Mouse (Mus musculus) left cerebral cortex, postnatal 36 days (tissue): ENCODE measurements around the gene Lrrc72. TPM values are rescaled to one million over a fixed set of nuclear protein-coding genes. Genes with fewer than 3 reads are reported as not detected.
"Not testable (repeated sequence)": the region's sequence is repeated elsewhere in the genome, so short reads cannot be mapped to it uniquely, and the experiment has no call there.

ENCODE experiments used
- DNase-seq, 2 experiments: peaks; one replicate each; pipeline ENCODE4 v3.0.0; 2021 to 2022; ENCODE audit warnings: low spot score in 2 of 2, mixed read lengths in 1 of 2
- intact Hi-C: fragments of 180-260 bp; cut with DNase I; formaldehyde crosslinking; loops from one replicate; pipeline ENCODE4 v1.15.1; 2025
- total RNA-seq, 2 experiments: library from RNA; stranded (reverse); gene quantifications; 2 replicates each; pipeline ENCODE4 v1.2.3; 2021

The Lrrc72 gene
- total RNA-seq, 2 experiments from 2014 or later: not detected

GRCm38 (mm10) chr12:36205579-36206119 is 47.5 kb downstream of the Lrrc72 start:
- intact Hi-C loops, DNase-seq: not testable (repeated sequence)

GRCm38 (mm10) chr12:36194976-36195375 is 58.2 kb downstream of the Lrrc72 start:
- DNase-seq: no peak
- intact Hi-C loops: no loop called here

DNA sequence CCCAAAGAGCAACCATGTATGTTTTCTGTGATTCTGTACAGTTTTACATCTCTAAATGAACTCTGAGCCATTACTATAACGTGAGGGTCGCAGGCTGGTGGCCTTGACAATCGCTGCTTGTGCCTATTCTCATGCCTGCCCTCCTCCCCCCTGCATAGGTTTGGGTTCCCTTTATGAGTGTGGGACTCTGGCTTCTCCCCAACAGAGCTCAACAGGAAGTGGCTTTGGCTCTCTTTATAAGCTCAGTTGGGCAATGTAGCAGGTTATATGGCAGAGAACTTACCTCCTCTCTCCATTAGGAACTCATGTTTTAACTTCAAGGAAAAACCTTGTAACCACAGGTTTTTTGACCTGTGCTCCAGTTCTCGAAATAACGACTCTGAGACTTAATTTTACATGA is 62.9 kb downstream of the Lrrc72 start:
- DNase-seq: no peak
- intact Hi-C loops: no loop called here

GRCm38 (mm10) chr12:36189610-36190009 is 63.6 kb downstream of the Lrrc72 start:
- no peak for DNase-seq
- intact Hi-C loops: no loop called here

GRCm38 (mm10) chr12:36187081-36187480 is 66.1 kb downstream of the Lrrc72 start:
- intact Hi-C loops: no loop called here
- no peak for DNase-seq

DNA sequence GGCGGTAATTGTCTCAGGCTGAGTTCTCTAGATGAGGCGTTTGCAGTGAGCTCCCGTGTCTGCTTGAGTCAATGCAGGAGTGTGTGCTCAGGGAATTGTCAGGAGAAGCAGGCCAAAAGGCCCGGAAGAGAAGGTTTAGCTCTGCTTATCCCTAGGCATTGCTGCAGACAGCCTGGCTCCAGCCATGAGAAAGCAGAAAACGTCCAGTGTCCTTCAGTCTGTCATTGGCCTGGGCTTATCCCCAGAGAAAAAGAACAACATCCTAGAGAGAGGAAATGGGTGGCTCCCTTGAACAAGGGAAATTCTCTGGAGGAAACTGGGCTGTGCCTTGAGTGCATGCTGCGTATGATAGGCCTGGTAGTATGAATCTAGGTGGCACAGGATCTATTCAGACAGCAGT is 70.6 kb downstream of the Lrrc72 start:
- no peak for DNase-seq
- intact Hi-C loops: no loop called here

DNA sequence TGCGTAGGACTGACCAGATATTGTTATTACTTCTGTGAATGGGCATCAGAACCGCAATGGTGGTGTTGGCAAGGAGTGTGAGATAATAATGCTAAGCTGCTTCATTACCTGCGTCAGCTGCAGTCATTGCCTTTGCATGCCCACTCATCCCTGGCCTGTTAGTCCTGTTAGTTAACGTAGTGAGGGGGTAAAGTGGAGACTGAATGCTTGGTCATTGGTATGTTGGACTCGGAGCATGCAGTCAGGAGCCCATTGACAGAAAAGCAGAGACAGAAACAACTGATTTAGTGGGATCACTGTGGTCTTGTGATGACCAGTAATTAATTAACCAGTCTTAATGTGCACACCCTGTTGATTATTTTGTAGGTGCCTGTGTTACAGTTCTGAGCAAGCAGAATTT is 76.0 kb downstream of the Lrrc72 start:
- no peak for DNase-seq
- intact Hi-C loops: no loop called here

DNA sequence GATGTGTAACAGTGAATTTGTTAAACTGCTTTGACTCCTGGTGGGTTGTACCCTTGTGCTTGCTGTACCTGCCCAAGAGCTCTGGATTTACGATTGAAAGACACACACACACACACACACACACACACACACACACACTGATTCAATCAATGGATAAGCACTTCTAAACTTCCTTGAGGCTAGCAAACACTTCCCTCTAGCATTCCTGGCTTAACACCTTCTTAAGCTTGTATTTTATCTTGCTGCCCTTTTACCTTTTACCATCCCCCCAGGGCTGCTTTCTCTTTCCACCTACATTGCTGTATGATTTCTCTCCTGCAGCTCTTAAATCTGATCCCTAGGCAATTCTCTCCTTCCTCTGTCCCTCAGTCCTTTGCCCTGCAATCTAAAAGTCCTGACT is 87.9 kb downstream of the Lrrc72 start:
- no peak for DNase-seq

DNA sequence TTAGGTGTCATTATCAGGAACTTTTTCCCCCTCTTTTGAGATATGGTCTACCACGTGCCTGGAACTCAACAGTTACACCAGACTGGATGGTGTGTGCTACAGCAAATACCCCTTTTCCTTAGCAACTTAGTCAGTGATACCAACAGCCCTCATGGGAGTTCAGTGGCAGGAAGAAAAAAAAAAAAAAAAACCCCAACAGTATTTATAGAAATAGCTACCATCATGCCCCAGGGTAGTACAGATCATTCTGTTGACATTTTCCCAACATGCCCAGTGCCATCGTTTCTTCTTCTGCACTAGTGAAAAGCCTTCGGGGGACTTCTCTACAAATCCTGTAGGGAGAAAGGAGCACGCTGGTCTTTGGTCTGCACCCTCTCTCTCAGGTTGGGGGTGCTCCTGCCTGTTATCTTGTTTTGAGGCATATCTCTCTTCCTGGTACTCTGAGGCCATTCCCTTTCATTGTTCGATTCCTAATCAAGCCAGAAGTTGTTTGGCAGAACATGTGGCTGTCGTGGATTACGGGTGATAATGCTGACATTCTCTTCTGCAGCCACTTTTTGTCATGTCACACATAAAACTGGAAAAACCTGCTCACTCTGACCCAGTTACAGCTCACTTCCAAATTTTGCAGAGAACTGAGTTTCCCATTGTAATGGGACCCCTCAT is 88.9 kb downstream of the Lrrc72 start:
- DNase-seq: no peak
- intact Hi-C loops: no loop called here

More for the DNA sequence above, 87.9 kb downstream of the Lrrc72 start:
- intact Hi-C loops: no loop called here

Other genes starting within 250 kb of the Lrrc72 start
- 100 to 1,000 TPM; 192 to 206 TPM for gene Tspan13, start 210.9 kb downstream of the Lrrc72 start, total RNA-seq
- gene Ankmy2, start 96.3 kb downstream of the Lrrc72 start, total RNA-seq: 10 to 100 TPM; 50.3 to 54.1 TPM
- gene Bzw2, start 95.3 kb downstream of the Lrrc72 start, total RNA-seq: 10 to 100 TPM; 48.7 to 49.1 TPM
- gene Sostdc1, start 60.7 kb upstream of the Lrrc72 start, total RNA-seq: 1 to 10 TPM; 1.3 TPM
- gene Ispd, start 128.1 kb upstream of the Lrrc72 start, total RNA-seq: 10 to 100 TPM in 1 of 2 experiments, 1 to 10 TPM in 1; 8.9 to 10.8 TPM
- gene D630036H23Rik, start 128.8 kb upstream of the Lrrc72 start, total RNA-seq: 1 to 10 TPM; 2.2 TPM